Mouse (Mus musculus) liver, embryonic 14.5 days (tissue): ENCODE data around the gene Aqr. TPM values are rescaled to one million over a fixed set of nuclear protein-coding genes. Genes with fewer than 3 reads are reported as not detected.

Source experiments
- ATAC-seq: fragments of 200-750 bp; cut with Nextera tagmentation; 2 replicates; pipeline ENCODE4 v1.8.0; 2017; ENCODE audit warnings: moderate number of reproducible peaks, mild to moderate bottlenecking, moderate library complexity; ENCODE audit not compliant: insufficient read depth
- DNase-seq, 3 experiments: peaks; one replicate each; pipeline ENCODE4 v3.0.0-alpha.2; 2012 to 2013; ENCODE audit warnings: low read depth in 3 of 3, low spot score in 3 of 3
- H3K27ac ChIP-seq: fragments of 300-500 bp; sonication (generic); 2 replicates; pipeline ENCODE4 v1.5.1; 2014; ENCODE audit warnings: moderate library complexity, mild to moderate bottlenecking, control low read depth, inconsistent platforms
- H3K27me3 ChIP-seq: fragments of 300-500 bp; sonication (generic); 2 replicates; pipeline ENCODE4 v1.6.1; 2014; ENCODE audit warnings: mild to moderate bottlenecking, low read length, moderate library complexity; ENCODE audit not compliant: control insufficient read depth, insufficient read depth
- H3K36me3 ChIP-seq: fragments of 300-500 bp; sonication (generic); replicated peaks from 2 replicates; pipeline ENCODE4 v1.6.1; 2014; ENCODE audit warnings: low read depth; ENCODE audit not compliant: control insufficient read depth, insufficient read depth
- H3K4me1 ChIP-seq, 2 experiments: fragments of 200-500 bp in 1 of 2; fragments of 300-500 bp in 1 of 2; sonication (generic) in 1 of 2; replicated peaks; 2 replicates each; pipeline ENCODE4 v1.6.1; 2012 to 2014; ENCODE audit warnings: antibody characterized with exemption in 1 of 2, inconsistent platforms in 1 of 2, low read length in 1 of 2; ENCODE audit not compliant: control insufficient read depth in 2 of 2, insufficient read depth in 2 of 2
- H3K4me2 ChIP-seq: fragments of 300-500 bp; sonication (generic); 2 replicates; pipeline ENCODE4 v1.6.1; 2014; ENCODE audit warnings: low read depth, mild to moderate bottlenecking, control low read depth, moderate library complexity
- H3K4me3 ChIP-seq, 2 experiments: fragments of 200-500 bp in 1 of 2; fragments of 300-500 bp in 1 of 2; sonication (generic) in 1 of 2; 2 replicates each; pipeline ENCODE4 v1.5.1; 2012 to 2014; ENCODE audit warnings: low read depth in 2 of 2, low read length in 2 of 2, mild to moderate bottlenecking in 2 of 2, control low read depth in 1 of 2, inconsistent platforms in 1 of 2, moderate library complexity in 1 of 2; ENCODE audit not compliant: insufficient read depth in 1 of 2
- H3K9ac ChIP-seq: fragments of 300-500 bp; sonication (generic); replicated peaks from 2 replicates; pipeline ENCODE4 v1.6.1; 2014; ENCODE audit warnings: mild to moderate bottlenecking, control low read depth, moderate library complexity
- H3K9me3 ChIP-seq: fragments of 300-500 bp; sonication (generic); 2 replicates; pipeline ENCODE4 v1.6.1; 2016; ENCODE audit warnings: low read length, mixed read lengths; ENCODE audit not compliant: control insufficient read depth
- CTCF ChIP-seq: IDR thresholded peaks from 2 replicates; pipeline ENCODE4 v1.5.1; 2016; ENCODE audit warnings: antibody characterized with exemption, low read depth, control low read depth
- EP300 ChIP-seq: IDR thresholded peaks from 2 replicates; pipeline ENCODE4 v1.6.1; 2016; ENCODE audit warnings: antibody characterized with exemption, low read depth
- whole genome bisulfite sequencing: fragments of 180-500 bp; shearing (Covaris S2); extraction: QIAGEN DNeasy Blood & Tissue Kit; methylation state at CpG from one replicate; pipeline ENCODE4 v1.1.7; 2014; ENCODE audit not compliant: insufficient replicate concordance; 5-methylcytosine and 5-hydroxymethylcytosine counted together
- polyA plus RNA-seq, 2 experiments: library from polyadenylated mRNA; depleted of rRNA in 1 of 2; stranded (reverse) in 1 of 2; unstranded in 1 of 2; fragments of >200 nt; fragmentation: Nextera tagmentation in 1 of 2; extraction: Ambion mirVana in 1 of 2; gene quantifications; 2 replicates each; pipeline versions ENCODE4 v1.2.1 to v1.2.3; 2012 to 2014

Gene Aqr
- polyA plus RNA-seq, 2 experiments: 16.4 to 21.8 TPM

- peak overlapping the region; percentile 88 to 96 for H3K4me3 ChIP-seq
- H3K9me3 ChIP-seq: no peaks in the 10 kb centered on the region
- ATAC-seq (no peak), DNase-seq (no peak)
- TF ChIP-seq CTCF: no peak
- peak overlapping the region; percentile 82 for H3K4me2 ChIP-seq
- peaks cover 0 to 4% of the 10 kb centered on the region in 2 experiments; a peak in 3 of 4 replicates for H3K4me1 ChIP-seq
- H3K9ac ChIP-seq: no peak overlapping the region
- no peaks in the 10 kb centered on the region for H3K27me3 ChIP-seq
- peaks cover 4% of the 10 kb centered on the region for H3K36me3 ChIP-seq
- H3K27ac ChIP-seq: no peak overlapping the region
- WGBS: 24% methylated on average over 4 of the region's 4 CpGs
Observed at GRCm38 (mm10) chr2:114201574-114201973, 14.8 kb upstream of the Aqr start.

- peaks cover 0 to 4% of the 10 kb centered on the region in 2 experiments; a peak in 3 of 4 replicates for H3K4me1 ChIP-seq
- no peaks in the 10 kb centered on the region for H3K27me3 ChIP-seq
- DNase-seq (peak; percentile 43 to 51 (median 49)), ATAC-seq (peak; percentile 87)
- H3K27ac ChIP-seq: no peak within 1 kb of the TSS
- WGBS: under 1% methylated on average over 36 of the region's 36 CpGs
- H3K4me3 ChIP-seq: peak within 1 kb of the TSS; percentile 88 to 96
- no peaks in the 10 kb centered on the region for H3K9me3 ChIP-seq
- H3K36me3 ChIP-seq: peaks cover 5% of the 10 kb centered on the region
- H3K9ac ChIP-seq: peak within 1 kb of the TSS; percentile 92
- H3K4me2 ChIP-seq: peak within 1 kb of the TSS; percentile 82
- TF ChIP-seq CTCF (no peak), EP300 (no peak)
Observed at GRCm38 (mm10) chr2:114200932-114201559, 14.2 kb upstream of the Aqr start, which contains the start of gene Zfp770. Gene Zfp770 (minus strand): TSS chr2:114201469.

GRCm38 (mm10) chr2:114196421-114196820 is 9.6 kb upstream of the Aqr start:
- no peak for ATAC-seq
- TF ChIP-seq CTCF (no peak), EP300 (no peak)

GRCm38 (mm10) chr2:114177802-114178733 is 8.8 kb downstream of the Aqr start:
- DNase-seq (no peak), ATAC-seq (no peak)
- Histone ChIP-seq H3K4me2 (no peak overlapping the region), H3K9me3 (no peaks in the 10 kb centered on the region), H3K27me3 (no peaks in the 10 kb centered on the region), H3K27ac (no peak overlapping the region), H3K4me1 (peaks cover 3 to 5% of the 10 kb centered on the region in 2 experiments; a peak in 1 of 4 replicates), H3K36me3 (no peaks in the 10 kb centered on the region), H3K4me3 (no peak overlapping the region), H3K9ac (no peak overlapping the region)
- WGBS: 56% methylated on average over 4 of the region's 4 CpGs
- TF ChIP-seq CTCF: no peak
- no peak for TF ChIP-seq EP300

More at GRCm38 (mm10) chr2:114196421-114196820, 9.6 kb upstream of the Aqr start:
- H3K27ac ChIP-seq: no peak overlapping the region
- no peak overlapping the region for H3K9ac ChIP-seq
- peaks cover 7% of the 10 kb centered on the region for H3K36me3 ChIP-seq
- peaks cover 0 to 3% of the 10 kb centered on the region in 2 experiments; a peak in 3 of 4 replicates for H3K4me1 ChIP-seq
- no peak for DNase-seq
- H3K27me3 ChIP-seq: no peaks in the 10 kb centered on the region
- H3K9me3 ChIP-seq: no peaks in the 10 kb centered on the region
- H3K4me3 ChIP-seq: no peak overlapping the region
- H3K4me2 ChIP-seq: no peak overlapping the region
- WGBS: 77% methylated on average over 5 of the region's 5 CpGs
